Mouse (Mus musculus) erythroblast, embryonic 14.5 days (primary cell): ENCODE measurements at regions not wholly inside any gene's neighbourhood (a gene's known extent, or its start where the extent isn't known, plus 50 kb on each side); places are given as distances from the start of the nearest gene placed in this dataset.
"Not testable (repeated sequence)": the region's sequence is repeated elsewhere in the genome, so short reads cannot be mapped to it uniquely, and the experiment has no call there.

Experiments
- H3K27me3 ChIP-seq: 2 replicates; pipeline ENCODE4 v1.6.1; 2012; ENCODE audit warnings: inconsistent platforms; ENCODE audit not compliant: control insufficient read depth
- H3K36me3 ChIP-seq: 2 replicates; pipeline ENCODE4 v1.6.1; 2012; ENCODE audit warnings: mild to moderate bottlenecking, inconsistent platforms; ENCODE audit not compliant: control insufficient read depth
- H3K4me1 ChIP-seq: 2 replicates; pipeline ENCODE4 v1.6.1; 2012; ENCODE audit warnings: inconsistent platforms; ENCODE audit not compliant: control insufficient read depth
- H3K4me3 ChIP-seq: replicated peaks from 2 replicates; pipeline ENCODE3; 2012; ENCODE audit warnings: moderate library complexity, mild to moderate bottlenecking, inconsistent platforms
- H3K9me3 ChIP-seq: 2 replicates; pipeline ENCODE4 v1.6.1; 2012; ENCODE audit warnings: low read length, inconsistent platforms, mixed read lengths; ENCODE audit not compliant: control insufficient read depth
- GATA1 ChIP-seq: IDR thresholded peaks from 2 replicates; pipeline ENCODE4 v1.6.1; 2012; ENCODE audit warnings: low read length, inconsistent platforms, mixed read lengths
- TAL1 ChIP-seq: IDR thresholded peaks from 3 replicates; pipeline ENCODE4 v1.6.1; 2012; ENCODE audit warnings: low read length, inconsistent platforms, mixed read lengths

- H3K36me3 ChIP-seq = no peaks in the 10 kb centered on the region
- TF ChIP-seq GATA1 = no peak
- TF ChIP-seq TAL1 = no peak
- no peak overlapping the region for H3K4me3 ChIP-seq
- H3K4me1 ChIP-seq = no peaks in the 10 kb centered on the region
- no peaks in the 10 kb centered on the region for H3K27me3 ChIP-seq
- peaks cover 16% of the 10 kb centered on the region for H3K9me3 ChIP-seq
Measured at GRCm38 (mm10) chr2:171588158-171588557, 455.1 kb downstream of the Cbln4 start.

DNA sequence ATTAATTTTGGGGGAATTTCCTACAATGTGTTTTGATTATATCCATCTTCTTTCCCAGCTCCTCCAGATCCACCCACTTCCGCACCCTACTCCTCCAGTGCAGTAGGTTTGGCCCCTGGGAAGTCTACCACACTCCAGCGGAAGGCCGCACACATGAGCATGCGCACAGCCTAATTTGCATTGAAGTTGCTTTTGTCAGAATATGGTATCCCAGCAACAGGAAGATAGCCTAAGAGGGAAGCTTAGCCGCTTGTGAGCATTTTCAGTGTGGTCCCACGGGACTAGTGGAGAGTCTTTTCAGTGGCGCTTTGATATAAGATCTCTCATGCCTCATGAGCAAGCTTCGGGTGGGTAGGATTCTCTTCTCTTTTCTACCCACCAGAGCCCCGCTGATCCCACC is 455.6 kb downstream of the Cbln4 start:
- Histone ChIP-seq H3K4me3 (no peak overlapping the region), H3K9me3 (peaks cover 16% of the 10 kb centered on the region), H3K4me1 (no peaks in the 10 kb centered on the region), H3K27me3 (no peaks in the 10 kb centered on the region), H3K36me3 (no peaks in the 10 kb centered on the region)
- TF ChIP-seq GATA1 = no peak
- TF ChIP-seq TAL1 = no peak

GRCm38 (mm10) chr2:171586853-171587220 is 456.4 kb downstream of the Cbln4 start:
- Histone ChIP-seq H3K9me3 (peaks cover 16% of the 10 kb centered on the region), H3K36me3 (no peaks in the 10 kb centered on the region), H3K27me3 (no peaks in the 10 kb centered on the region), H3K4me1 (no peaks in the 10 kb centered on the region), H3K4me3 (no peak overlapping the region)
- TF ChIP-seq TAL1 = no peak
- TF ChIP-seq GATA1 = no peak

DNA sequence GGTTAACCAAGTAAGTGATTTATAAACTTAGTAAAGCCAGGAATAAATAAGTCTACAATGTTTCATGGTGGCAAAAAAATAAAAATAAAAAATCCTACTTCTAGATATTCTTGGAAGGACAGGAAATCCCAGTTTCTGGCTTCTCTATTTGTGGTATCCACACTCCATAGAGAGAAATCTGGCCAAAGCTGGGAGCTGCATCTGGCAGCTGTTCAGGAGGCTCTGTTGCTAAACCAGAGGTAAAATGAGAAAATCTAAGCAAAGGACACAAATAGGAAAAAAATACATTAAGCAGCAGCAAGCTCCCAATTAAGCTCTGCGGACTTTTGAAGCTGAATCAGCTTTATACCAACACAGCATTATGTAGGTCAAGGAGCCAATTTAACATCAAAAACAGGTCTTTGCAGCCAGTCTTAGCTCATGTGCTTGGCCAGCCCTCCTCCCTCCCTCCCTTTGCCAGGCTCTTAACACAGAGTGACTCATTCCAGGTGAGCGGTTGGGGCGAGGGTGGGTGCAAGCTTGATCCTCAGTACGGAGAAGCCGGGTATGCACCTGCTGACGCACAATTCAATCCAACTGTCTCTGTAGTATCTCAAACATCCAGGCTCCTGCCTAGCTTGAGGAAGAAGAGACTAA is 456.9 kb downstream of the Cbln4 start:
- H3K4me3 ChIP-seq = no peak overlapping the region
- H3K9me3 ChIP-seq = peaks cover 16% of the 10 kb centered on the region
- no peaks in the 10 kb centered on the region for H3K4me1 ChIP-seq
- no peaks in the 10 kb centered on the region for H3K27me3 ChIP-seq
- no peak for TF ChIP-seq TAL1
- no peaks in the 10 kb centered on the region for H3K36me3 ChIP-seq

DNA sequence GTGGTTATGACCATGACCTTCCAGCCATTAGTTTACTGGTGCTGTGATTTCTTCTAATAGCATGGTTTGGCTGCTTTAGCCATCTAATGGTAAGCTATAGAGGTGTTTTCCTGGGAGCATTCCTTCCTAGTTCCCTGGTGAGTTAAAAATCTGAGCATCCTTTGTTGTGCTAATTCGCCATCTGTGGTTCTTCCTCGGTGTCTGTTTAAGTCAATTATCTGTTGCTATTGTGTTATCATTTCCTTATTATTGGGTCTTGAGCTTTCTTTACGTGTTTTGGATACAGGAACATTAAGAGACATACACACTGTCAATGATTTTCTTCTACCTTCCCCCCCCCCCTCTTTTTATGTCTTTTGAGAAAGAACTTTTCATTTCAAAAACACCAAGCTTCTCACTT is 468.9 kb downstream of the Cbln4 start:
- Histone ChIP-seq H3K4me3 (no peak overlapping the region), H3K4me1 (no peaks in the 10 kb centered on the region), H3K27me3 (no peaks in the 10 kb centered on the region), H3K9me3 (peaks cover 7% of the 10 kb centered on the region), H3K36me3 (no peaks in the 10 kb centered on the region)
- TF ChIP-seq GATA1 (no peak), TAL1 (no peak)

- no peaks in the 10 kb centered on the region for H3K4me1 ChIP-seq
- H3K27me3 ChIP-seq = no peaks in the 10 kb centered on the region
- H3K4me3 ChIP-seq = no peak overlapping the region
- no peaks in the 10 kb centered on the region for H3K36me3 ChIP-seq
- TF ChIP-seq GATA1 = no peak
- no peak for TF ChIP-seq TAL1
- peaks cover 4% of the 10 kb centered on the region; the same call in 1 of the 2 replicates for H3K9me3 ChIP-seq
Measured at GRCm38 (mm10) chr2:171562656-171563055, 480.6 kb downstream of the Cbln4 start.

GRCm38 (mm10) chr2:171542768-171543167 is 500.5 kb downstream of the Cbln4 start:
- not testable (repeated sequence) for H3K36me3 ChIP-seq, H3K4me1 ChIP-seq, H3K27me3 ChIP-seq, H3K4me3 ChIP-seq
- H3K9me3 ChIP-seq = peaks cover 16% of the 10 kb centered on the region

GRCm38 (mm10) chr2:171514876-171515275 is 528.4 kb downstream of the Cbln4 start:
- Histone ChIP-seq H3K4me3 (no peak overlapping the region), H3K27me3 (no peaks in the 10 kb centered on the region), H3K36me3 (no peaks in the 10 kb centered on the region), H3K9me3 (peaks cover 26% of the 10 kb centered on the region), H3K4me1 (no peaks in the 10 kb centered on the region)
- no peak for TF ChIP-seq GATA1
- no peak for TF ChIP-seq TAL1

GRCm38 (mm10) chr2:171496620-171497019 is 546.6 kb downstream of the Cbln4 start:
- no peak overlapping the region for H3K4me3 ChIP-seq
- TF ChIP-seq TAL1 (no peak), GATA1 (no peak)
- no peaks in the 10 kb centered on the region for H3K36me3 ChIP-seq
- peaks cover 14% of the 10 kb centered on the region for H3K9me3 ChIP-seq
- H3K4me1 ChIP-seq = no peaks in the 10 kb centered on the region
- no peaks in the 10 kb centered on the region for H3K27me3 ChIP-seq

DNA sequence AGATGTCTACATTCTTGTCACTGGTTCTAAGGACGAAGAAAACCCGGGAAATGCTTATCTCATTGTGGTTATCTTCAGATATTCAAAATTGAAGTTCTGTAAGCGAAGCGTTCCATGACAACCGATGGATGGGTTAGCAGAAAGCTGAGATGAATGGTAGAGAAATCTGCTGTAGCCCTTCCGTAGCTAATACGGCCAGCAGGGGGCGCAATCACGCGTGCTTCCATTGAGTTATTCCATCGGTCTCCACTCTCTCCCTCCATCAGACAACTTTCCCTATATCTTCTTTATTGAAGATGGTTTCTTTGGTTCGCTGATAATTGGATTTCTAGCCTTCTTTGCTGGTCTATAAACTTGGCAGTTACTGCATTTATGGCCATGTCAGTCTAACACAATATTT is 549.5 kb downstream of the Cbln4 start:
- Histone ChIP-seq H3K4me3 (no peak overlapping the region), H3K27me3 (no peaks in the 10 kb centered on the region), H3K9me3 (peaks cover 10% of the 10 kb centered on the region; the same call in 1 of the 2 replicates), H3K4me1 (no peaks in the 10 kb centered on the region), H3K36me3 (no peaks in the 10 kb centered on the region)
- TF ChIP-seq GATA1 = no peak
- TF ChIP-seq TAL1 = no peak
